Mouse (Mus musculus): ENCODE results near the gene Rufy1. TPM values are rescaled to one million over a fixed set of nuclear protein-coding genes. Genes with fewer than 3 reads are reported as not detected.

Gene Rufy1
- polyA plus RNA-seq, 2 experiments: 5.1 to 7.1 TPM

GRCm38 (mm10) chr11:50379023-50379752 is 51.7 kb downstream of the Rufy1 start:
- no peak for ATAC-seq (ENCODE audit: insufficient read depth)
- no peaks in the 10 kb centered on the region for H3K27me3 ChIP-seq (ENCODE audit: control insufficient read depth, insufficient read depth, low read length)
- H3K4me1 ChIP-seq (replicated peaks; ENCODE audit: control insufficient read depth in 2 of 2, insufficient read depth in 2 of 2, low read length in 1 of 2): peaks cover 16 to 17% of the 10 kb centered on the region in 2 experiments
- H3K9ac ChIP-seq (replicated peaks): peak overlapping the region; percentile 84
- H3K4me2 ChIP-seq (ENCODE audit: low read depth): peak overlapping the region; percentile 95
- TF ChIP-seq EP300 (IDR thresholded peaks at IDR 0.05; ENCODE audit: low read depth) (no peak), CTCF (IDR thresholded peaks at IDR 0.05; ENCODE audit: low read depth) (no peak)
- no peak for DNase-seq (ENCODE audit: low read depth in 3 of 3, low spot score in 3 of 3)
- no peak overlapping the region for H3K27ac ChIP-seq
- H3K9me3 ChIP-seq (ENCODE audit: control insufficient read depth, low read length): no peaks in the 10 kb centered on the region
- peak overlapping the region; percentile 69 to 83 for H3K4me3 ChIP-seq (ENCODE audit: insufficient read depth in 1 of 2, low read depth in 2 of 2, low read length in 2 of 2)
- H3K36me3 ChIP-seq (replicated peaks; ENCODE audit: control insufficient read depth, insufficient read depth, low read depth): peaks cover 31% of the 10 kb centered on the region
- 49% methylated on average over 12 of the region's 12 CpGs for WGBS (ENCODE audit: insufficient replicate concordance)

DNA sequence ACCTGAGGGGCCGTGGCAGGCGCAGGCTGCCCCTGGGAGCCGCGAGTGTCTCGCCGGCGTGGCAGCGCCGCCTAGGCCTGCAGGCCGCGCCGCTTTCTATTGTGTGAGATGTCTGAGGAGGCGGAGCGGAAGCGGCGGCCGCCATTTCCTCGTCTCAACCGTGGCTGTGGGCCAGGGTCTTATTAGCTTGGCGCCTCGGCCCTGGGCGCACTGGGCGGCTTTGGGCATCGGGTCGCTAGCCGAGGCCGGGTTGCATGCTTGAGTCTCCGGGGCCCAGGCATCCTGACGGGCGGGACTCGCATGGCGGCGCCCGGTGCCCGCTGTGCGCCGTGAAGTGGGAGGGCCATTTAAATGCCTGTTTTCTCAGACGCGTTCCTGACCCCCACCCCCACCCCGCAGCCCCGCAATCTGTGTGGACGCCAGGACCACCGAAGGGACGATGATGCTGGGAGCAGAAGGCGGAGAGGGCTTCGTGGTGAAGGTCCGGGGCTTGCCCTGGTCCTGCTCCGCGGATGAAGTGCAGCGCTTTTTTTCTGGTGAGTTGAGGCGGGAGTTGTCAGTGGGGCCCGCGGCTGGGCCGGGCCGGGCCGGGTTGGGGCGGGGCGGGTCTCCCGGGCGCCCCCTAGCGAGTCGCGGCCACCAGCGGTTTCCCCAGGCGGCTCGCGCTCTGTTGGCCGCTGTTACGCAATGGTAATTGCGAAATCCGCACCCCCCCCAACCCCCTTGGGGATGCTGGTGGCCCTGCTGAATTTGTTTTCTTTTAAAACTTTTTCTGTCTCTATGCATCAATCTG is 52.8 kb downstream of the Rufy1 start:
- Histone ChIP-seq H3K27ac (peak overlapping the region; percentile 97), H3K4me3 (ENCODE audit: insufficient read depth in 1 of 2, low read depth in 2 of 2, low read length in 2 of 2) (peak overlapping the region; percentile 69 to 83), H3K9me3 (ENCODE audit: control insufficient read depth, low read length) (no peaks in the 10 kb centered on the region), H3K36me3 (replicated peaks; ENCODE audit: control insufficient read depth, insufficient read depth, low read depth) (peaks cover 26% of the 10 kb centered on the region), H3K4me1 (replicated peaks; ENCODE audit: control insufficient read depth in 2 of 2, insufficient read depth in 2 of 2, low read length in 1 of 2) (peaks cover 16 to 17% of the 10 kb centered on the region in 2 experiments), H3K27me3 (ENCODE audit: control insufficient read depth, insufficient read depth, low read length) (no peaks in the 10 kb centered on the region), H3K9ac (replicated peaks) (peak overlapping the region; percentile 84), H3K4me2 (ENCODE audit: low read depth) (peak overlapping the region; percentile 95)
- TF ChIP-seq EP300 (IDR thresholded peaks at IDR 0.05; ENCODE audit: low read depth): no peak; the same call in 1 of the 2 replicates
- peak; percentile 68 for TF ChIP-seq CTCF (IDR thresholded peaks at IDR 0.05; ENCODE audit: low read depth)
- peak; percentile 69 for ATAC-seq (ENCODE audit: insufficient read depth)
- peak; percentile 63 to 68 (median 67) for DNase-seq (ENCODE audit: low read depth in 3 of 3, low spot score in 3 of 3)
- under 1% methylated on average over 66 of the region's 71 CpGs for WGBS (ENCODE audit: insufficient replicate concordance)

- ATAC-seq (ENCODE audit: insufficient read depth) (peak; percentile 83), DNase-seq (ENCODE audit: low read depth in 3 of 3, low spot score in 3 of 3) (peak; percentile 94 to 97 (median 95))
- H3K4me3 ChIP-seq (ENCODE audit: insufficient read depth in 1 of 2, low read depth in 2 of 2, low read length in 2 of 2): peak within 1 kb of the TSS; percentile 69 to 83
- H3K36me3 ChIP-seq (replicated peaks; ENCODE audit: control insufficient read depth, insufficient read depth, low read depth): peaks cover 18% of the 10 kb centered on the region
- under 1% methylated on average over 76 of the region's 76 CpGs for WGBS (ENCODE audit: insufficient replicate concordance)
- peaks cover 16 to 17% of the 10 kb centered on the region in 2 experiments for H3K4me1 ChIP-seq (replicated peaks; ENCODE audit: control insufficient read depth in 2 of 2, insufficient read depth in 2 of 2, low read length in 1 of 2)
- peak within 1 kb of the TSS; percentile 95 for H3K4me2 ChIP-seq (ENCODE audit: low read depth)
- no peaks in the 10 kb centered on the region for H3K27me3 ChIP-seq (ENCODE audit: control insufficient read depth, insufficient read depth, low read length)
- H3K9ac ChIP-seq (replicated peaks): peak within 1 kb of the TSS; percentile 91
- no peaks in the 10 kb centered on the region for H3K9me3 ChIP-seq (ENCODE audit: control insufficient read depth, low read length)
- TF ChIP-seq EP300 (IDR thresholded peaks at IDR 0.05; ENCODE audit: low read depth): 0 out of 2 replicates have a peak, but pooled peaks have one; percentile 13
- no peak for TF ChIP-seq CTCF (IDR thresholded peaks at IDR 0.05; ENCODE audit: low read depth)
- H3K27ac ChIP-seq: peak within 1 kb of the TSS; percentile 97
These were observed 53.7 kb downstream of the Rufy1 start, which contains the start of gene Hnrnph1 for GRCm38 (mm10) chr11:50376911-50377891. Hnrnph1 (plus strand) TSS chr11:50376990.

GRCm38 (mm10) chr11:50376156-50376790 is 54.7 kb downstream of the Rufy1 start:
- WGBS (ENCODE audit: insufficient replicate concordance): 32% methylated on average over 10 of the region's 10 CpGs
- peaks cover 16 to 17% of the 10 kb centered on the region in 2 experiments for H3K4me1 ChIP-seq (replicated peaks; ENCODE audit: control insufficient read depth in 2 of 2, insufficient read depth in 2 of 2, low read length in 1 of 2)
- ATAC-seq (ENCODE audit: insufficient read depth) (no peak), DNase-seq (ENCODE audit: low read depth in 3 of 3, low spot score in 3 of 3) (no peak)
- H3K27ac ChIP-seq: peak overlapping the region; percentile 97
- H3K4me3 ChIP-seq (ENCODE audit: insufficient read depth in 1 of 2, low read depth in 2 of 2, low read length in 2 of 2): peak overlapping the region; percentile 69 to 83
- peak overlapping the region; percentile 95 for H3K4me2 ChIP-seq (ENCODE audit: low read depth)
- no peaks in the 10 kb centered on the region for H3K27me3 ChIP-seq (ENCODE audit: control insufficient read depth, insufficient read depth, low read length)
- H3K9ac ChIP-seq (replicated peaks): peak overlapping the region; percentile 91
- no peaks in the 10 kb centered on the region for H3K9me3 ChIP-seq (ENCODE audit: control insufficient read depth, low read length)
- no peak for TF ChIP-seq EP300 (IDR thresholded peaks at IDR 0.05; ENCODE audit: low read depth)
- TF ChIP-seq CTCF (IDR thresholded peaks at IDR 0.05; ENCODE audit: low read depth): no peak
- H3K36me3 ChIP-seq (replicated peaks; ENCODE audit: control insufficient read depth, insufficient read depth, low read depth): peaks cover 14% of the 10 kb centered on the region

All from liver, embryonic 14.5 days (tissue).